Mouse (Mus musculus) liver (tissue): ENCODE results near the gene Spag7.

ENCODE experiments used
- DNase-seq: peaks from one replicate; pipeline ENCODE4 v3.0.0-alpha.2; 2020; ENCODE audit warnings: mixed read lengths

The Spag7 gene

GRCm38 (mm10) chr11:70679894-70680293 is 10.7 kb upstream of the Spag7 start:
- peak; percentile 22 for DNase-seq

- DNase-seq = no peak
Measured at GRCm38 (mm10) chr11:70679361-70679760, 10.1 kb upstream of the Spag7 start.

DNA sequence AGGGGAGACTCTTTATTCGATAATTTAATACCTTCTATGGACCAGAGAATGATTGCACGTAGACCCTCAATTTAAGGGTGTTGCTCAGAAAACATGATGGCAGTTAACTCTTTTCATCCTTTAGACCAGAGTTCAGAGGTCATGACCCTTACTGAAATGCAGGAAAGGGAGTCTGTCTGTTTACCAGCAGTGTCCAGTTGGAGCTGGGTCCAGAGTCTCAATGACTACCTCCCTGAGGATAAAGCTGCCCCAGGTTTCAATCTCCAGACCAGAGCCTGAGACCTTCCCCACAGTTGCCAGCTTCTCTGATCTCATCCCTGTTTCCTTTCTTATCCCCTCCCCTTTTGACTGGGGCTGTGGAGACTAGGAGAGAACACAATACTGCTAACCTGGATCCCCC is 9.4 kb upstream of the Spag7 start:
- no peak for DNase-seq

- DNase-seq = no peak
Measured at GRCm38 (mm10) chr11:70678092-70678491, 8.9 kb upstream of the Spag7 start.

GRCm38 (mm10) chr11:70674501-70674900 is 5.3 kb upstream of the Spag7 start:
- no peak for DNase-seq

DNA sequence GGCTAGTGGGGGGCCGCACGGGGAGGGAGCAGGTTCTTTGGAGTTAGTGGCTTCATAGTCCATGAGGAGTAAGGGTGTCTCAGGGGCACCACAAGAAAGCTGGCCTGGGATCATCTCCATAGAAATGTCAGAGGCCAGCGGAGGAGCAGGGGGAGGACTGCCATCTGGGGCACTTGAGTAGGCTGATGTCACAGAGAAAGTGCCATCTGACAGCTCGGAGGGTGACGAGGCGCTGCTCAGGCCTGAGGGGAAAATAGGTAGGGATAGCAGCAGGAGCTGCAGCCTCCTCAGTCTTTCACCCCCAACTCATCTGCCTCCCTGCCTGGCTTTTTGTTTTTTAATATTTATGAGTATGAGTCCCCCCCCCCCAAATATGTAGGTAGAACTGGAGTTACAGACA is 4.8 kb upstream of the Spag7 start:
- DNase-seq = no peak

DNA sequence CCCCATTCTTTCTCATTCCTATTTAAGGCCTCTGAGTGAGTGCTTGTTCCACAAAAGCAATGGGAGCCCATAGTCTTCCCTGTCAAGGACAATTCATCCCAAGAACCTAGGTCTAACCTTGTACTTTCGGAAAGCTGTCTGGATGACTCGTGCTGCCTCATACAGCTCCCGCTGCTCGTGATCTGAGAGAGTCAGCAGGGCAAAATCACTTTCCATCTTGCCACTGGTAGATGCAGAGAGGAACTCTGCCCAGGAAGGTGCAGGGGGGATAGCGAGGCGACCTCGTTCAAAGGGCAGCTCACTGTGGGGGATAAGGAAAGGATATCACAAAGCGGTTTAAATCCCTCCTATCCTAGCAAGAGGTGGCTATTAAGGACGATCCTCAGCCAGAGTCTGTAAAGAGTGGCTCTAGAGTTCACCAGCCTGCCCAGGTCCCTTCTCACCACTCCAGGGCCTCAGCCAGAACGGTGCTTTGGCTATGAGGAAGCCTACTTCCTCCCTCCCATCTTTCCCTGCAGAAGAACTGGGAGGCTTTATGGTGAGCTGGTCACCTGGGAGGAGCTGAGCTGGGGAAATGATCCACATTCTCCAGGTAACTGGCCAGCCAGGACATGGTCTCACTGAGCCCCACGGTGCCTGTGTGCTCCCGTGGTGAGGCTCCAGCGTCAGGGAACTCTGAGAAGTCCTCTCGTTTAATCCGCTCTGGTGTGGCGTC is 2.3 kb upstream of the Spag7 start:
- DNase-seq = no peak

DNA sequence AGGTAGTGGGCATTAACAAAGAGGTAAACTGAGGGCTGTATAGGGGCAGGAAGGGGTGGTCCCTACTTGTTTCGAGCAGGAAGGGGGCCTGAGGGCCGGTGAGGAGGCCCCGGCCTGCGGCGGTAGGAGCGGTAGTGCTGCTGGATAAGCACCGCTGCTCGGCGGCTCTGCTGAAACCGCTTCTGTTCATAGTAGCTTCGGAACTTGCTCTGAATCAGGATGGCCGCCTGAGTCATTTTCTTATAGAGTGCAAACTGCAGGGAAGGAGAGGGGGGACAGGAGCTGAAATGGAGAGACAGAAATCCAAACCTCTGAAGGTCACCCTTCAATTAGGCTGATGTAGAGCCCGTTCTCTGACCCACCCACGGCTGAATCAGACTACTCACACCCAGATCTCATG is 1.3 kb upstream of the Spag7 start:
- DNase-seq = no peak

- peak; percentile 84 for DNase-seq
Measured at GRCm38 (mm10) chr11:70669582-70670345, 548 bp upstream of the Spag7 start.

DNA sequence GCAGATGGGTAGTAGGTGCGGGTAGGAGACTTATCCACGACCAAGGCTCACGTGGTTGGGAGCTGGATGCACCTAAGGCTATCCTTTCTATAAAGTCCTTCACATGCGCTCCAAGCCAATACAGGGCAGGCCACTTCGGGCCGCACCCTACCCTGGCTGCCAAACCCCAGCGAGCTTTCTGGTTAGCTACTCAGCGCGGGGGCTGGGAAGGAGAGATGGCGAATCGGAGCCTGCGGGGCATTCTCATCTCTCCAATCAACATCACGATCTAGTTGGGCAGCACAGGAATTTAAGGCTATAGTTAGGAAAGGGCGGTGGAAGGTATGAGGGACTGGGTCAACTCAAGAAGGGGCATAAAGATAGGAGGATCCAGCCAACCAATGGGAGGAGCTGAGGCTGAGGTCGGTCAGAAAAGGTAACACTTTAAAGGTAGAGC is 863 bp downstream of the Spag7 start:
- DNase-seq = peak; percentile 82

- DNase-seq = no peak
Measured at GRCm38 (mm10) chr11:70667271-70668150, 1.7 kb downstream of the Spag7 start.

DNA sequence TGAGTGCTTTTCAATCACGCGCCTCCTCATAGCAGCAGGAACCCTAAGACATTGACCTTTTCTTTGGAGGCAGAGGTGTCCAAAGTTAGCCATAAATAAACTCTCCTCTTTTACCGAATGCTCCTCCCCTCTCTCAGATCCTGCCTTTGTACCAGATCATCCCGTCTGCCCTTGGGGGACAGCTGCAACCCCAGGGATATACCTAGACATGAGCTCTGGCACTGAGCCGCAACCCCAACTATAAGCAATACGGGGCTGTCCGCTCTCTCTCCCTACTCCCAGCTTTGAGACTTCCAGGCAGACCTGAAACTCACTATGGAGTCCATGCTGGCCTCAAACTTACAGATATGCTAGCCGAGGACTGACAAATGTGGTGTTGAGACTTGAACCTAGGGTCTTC is 2.5 kb downstream of the Spag7 start:
- DNase-seq = no peak

DNA sequence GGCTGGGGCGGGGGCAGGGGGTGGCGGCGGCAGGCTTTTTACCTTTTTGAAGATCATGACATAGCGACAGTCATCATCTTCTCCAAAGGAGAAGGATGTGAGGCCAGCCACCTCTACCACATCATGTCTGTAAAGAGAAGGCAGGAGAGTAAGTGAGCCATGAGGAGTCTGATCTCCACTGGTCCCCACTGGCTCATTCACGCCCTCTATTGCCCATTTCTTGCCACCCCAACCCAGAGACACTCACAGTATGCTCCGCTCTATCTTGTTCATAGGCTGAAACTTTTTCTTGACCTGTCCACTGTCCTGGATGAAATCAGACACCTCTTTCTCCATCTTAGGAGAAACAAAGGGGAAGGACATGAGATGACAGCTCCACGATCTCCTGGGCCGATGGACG is 4.5 kb downstream of the Spag7 start:
- no peak for DNase-seq

- no peak for DNase-seq
Measured at GRCm38 (mm10) chr11:70663957-70664356, 5.3 kb downstream of the Spag7 start.

DNA sequence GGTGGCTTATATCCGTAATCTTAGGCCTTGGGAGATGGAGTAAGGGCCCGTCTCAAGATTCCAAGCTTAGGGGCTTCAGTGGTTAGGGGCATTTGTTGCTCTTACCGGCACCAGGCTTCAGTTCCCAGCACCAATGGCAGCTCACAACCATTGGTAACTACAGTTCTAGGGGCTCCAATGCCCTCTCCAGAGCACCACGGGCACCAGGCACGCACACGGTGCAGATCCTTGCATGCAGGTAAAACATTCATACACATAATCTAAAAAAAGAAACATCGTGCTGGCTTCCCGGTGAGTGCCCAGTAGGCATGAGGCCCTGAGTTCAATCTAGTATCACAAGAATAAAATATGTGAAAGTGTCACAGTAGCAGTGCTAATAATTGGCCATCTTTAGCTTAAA is 6.1 kb downstream of the Spag7 start:
- DNase-seq = no peak

GRCm38 (mm10) chr11:70660571-70660970 is 8.6 kb downstream of the Spag7 start:
- no peak for DNase-seq

DNA sequence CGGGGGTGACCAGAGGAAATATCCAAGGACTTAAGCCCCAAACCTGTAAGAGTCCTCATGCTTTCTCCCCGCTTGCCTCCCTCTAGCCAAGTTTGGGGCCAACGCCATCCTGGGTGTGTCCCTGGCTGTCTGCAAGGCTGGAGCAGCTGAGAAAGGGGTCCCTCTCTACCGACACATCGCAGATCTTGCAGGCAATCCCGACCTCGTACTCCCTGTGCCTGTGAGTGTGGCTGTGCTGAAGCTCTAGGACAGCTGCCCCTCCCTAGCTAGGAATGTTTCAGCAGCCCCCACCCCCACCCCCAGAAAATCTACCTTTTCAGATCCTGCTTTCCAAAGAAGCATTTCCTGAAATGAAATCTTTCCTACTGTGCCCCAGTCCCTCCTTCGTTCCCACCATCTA is 10.3 kb downstream of the Spag7 start:
- no peak for DNase-seq

GRCm38 (mm10) chr11:70658521-70658920 is 10.7 kb downstream of the Spag7 start:
- no peak for DNase-seq

GRCm38 (mm10) chr11:70657991-70658390 is 11.2 kb downstream of the Spag7 start:
- DNase-seq = no peak

GRCm38 (mm10) chr11:70657573-70657972 is 11.6 kb downstream of the Spag7 start:
- no peak for DNase-seq

DNA sequence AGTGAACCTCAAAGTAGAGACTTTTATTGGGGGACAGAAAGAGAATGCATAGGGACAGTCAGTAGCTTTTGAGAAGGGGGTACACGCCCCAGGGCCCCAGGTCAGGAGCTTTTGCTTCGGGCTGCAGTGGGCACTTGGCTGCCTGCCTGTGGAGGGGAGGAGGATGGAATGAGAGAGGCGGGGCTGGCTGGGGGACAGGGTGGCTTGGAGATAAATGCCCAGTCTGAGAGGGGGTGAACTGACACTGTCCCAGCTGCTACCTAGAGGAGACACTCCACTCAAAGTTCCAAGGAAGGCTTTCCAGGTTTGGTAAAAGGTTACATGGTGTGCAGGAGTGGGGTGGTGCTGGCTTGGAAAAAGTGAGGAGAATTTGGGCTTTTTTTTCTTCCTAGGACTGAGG is 12.3 kb downstream of the Spag7 start, which contains the start of gene Eno3:
Gene Eno3, plus strand, starts transcription at position 239 of the 400 bp plus-strand sequence.
- DNase-seq = peak; percentile 45

- DNase-seq = no peak
Measured at GRCm38 (mm10) chr11:70656456-70656927, 12.7 kb downstream of the Spag7 start.
